Mouse (Mus musculus) G1E (cell line): ENCODE measurements around the gene Slc10a7. TPM values are rescaled to one million over a fixed set of nuclear protein-coding genes. Genes with fewer than 3 reads are reported as not detected.
A peak's percentile ranks its signal among the peaks of the same experiment; 100 is the strongest.
"Not testable (repeated sequence)": the region's sequence is repeated elsewhere in the genome, so short reads cannot be mapped to it uniquely, and the experiment has no call there.

Experiments
- ATAC-seq: 2 replicates; pipeline ENCODE4 v1.8.0; 2016; ENCODE audit warnings: mild to moderate bottlenecking; ENCODE audit not compliant: insufficient number of reproducible peaks, poor library complexity, low FRiP score, severe bottlenecking; ENCODE audit errors: extremely low read depth
- DNase-seq: peaks from one replicate; pipeline ENCODE4 v3.0.0; 2012; ENCODE audit warnings: low spot score
- H3K27me3 ChIP-seq: 2 replicates; pipeline ENCODE4 v1.6.1; 2012; ENCODE audit warnings: mild to moderate bottlenecking, low read length, inconsistent platforms; ENCODE audit not compliant: insufficient read depth
- H3K36me3 ChIP-seq: replicated peaks from 2 replicates; pipeline ENCODE3; 2012; ENCODE audit warnings: mild to moderate bottlenecking, inconsistent platforms
- H3K4me1 ChIP-seq: 2 replicates; pipeline ENCODE4 v1.6.1; 2012; ENCODE audit warnings: low read depth, low read length, inconsistent platforms, mixed read lengths; ENCODE audit not compliant: insufficient read depth
- H3K4me3 ChIP-seq: 2 replicates; pipeline ENCODE4 v1.5.1; 2012; ENCODE audit warnings: low read depth, mild to moderate bottlenecking, inconsistent platforms, low read length, moderate library complexity, mixed read lengths
- H3K9me3 ChIP-seq: replicated peaks from 2 replicates; pipeline ENCODE4 v1.6.1; 2012; ENCODE audit warnings: inconsistent platforms
- CTCF ChIP-seq: IDR thresholded peaks from 2 replicates; pipeline ENCODE4 v1.5.1; 2012; ENCODE audit warnings: low read depth, low read length, inconsistent platforms, mixed read lengths
- GATA1 ChIP-seq: IDR thresholded peaks from 2 replicates; pipeline ENCODE4 v1.6.1; 2012; ENCODE audit warnings: borderline replicate concordance, low read length, inconsistent platforms, mixed read lengths
- GATA2 ChIP-seq: IDR thresholded peaks from 2 replicates; pipeline ENCODE4 v1.6.1; 2012; ENCODE audit warnings: low read depth, low read length, inconsistent platforms, borderline replicate concordance
- POLR2AphosphoS5 ChIP-seq: IDR thresholded peaks from 2 replicates; pipeline ENCODE4 v1.6.1; 2012; ENCODE audit warnings: low read depth, low read length, inconsistent platforms; ENCODE audit not compliant: insufficient replicate concordance
- TAL1 ChIP-seq: conservative IDR thresholded peaks from 2 replicates; pipeline ENCODE4 v1.6.1; 2012; ENCODE audit warnings: low read depth, low read length, inconsistent platforms, mixed read lengths
- polyA plus RNA-seq: library from polyadenylated mRNA; stranded (reverse); fragments of >175 nt; gene quantifications from 2 replicates; pipeline ENCODE4 v1.2.3, GENCODE M21; 2012
- total RNA-seq, 2 experiments: library from RNA; stranded (forward) in 1 of 2; stranded (reverse) in 1 of 2; fragments of 200-1000 nt in 1 of 2; fragments of >200 nt in 1 of 2; fragmentation: Nextera tagmentation in 1 of 2; gene quantifications; 2 replicates each; pipeline ENCODE4 v1.2.3; 2014 to 2017

Slc10a7 gene
- total RNA-seq (2014; fragmentation: Nextera tagmentation) (39.1 and 39.6 TPM in 2 replicates), total RNA-seq (2017) (19.6 and 22.2 TPM in 2 replicates), polyA plus RNA-seq (5.5 and 9.0 TPM in 2 replicates)

GRCm38 (mm10) chr8:78509273-78510031 lies at the start of gene Slc10a7:
Gene Slc10a7 (plus strand): TSS chr8:78509346.
- Histone ChIP-seq H3K4me1 (peaks cover 25% of the 10 kb centered on the region), H3K9me3 (no peaks in the 10 kb centered on the region), H3K36me3 (peaks cover 33% of the 10 kb centered on the region), H3K4me3 (peak within 1 kb of the TSS; percentile 96), H3K27me3 (no peaks in the 10 kb centered on the region)
- peak; percentile 84 for ATAC-seq
- TF ChIP-seq CTCF (no peak), GATA2 (no peak), POLR2AphosphoS5 (no peak), TAL1 (no peak), GATA1 (no peak)
- DNase-seq: peak; percentile 83

- H3K4me3 ChIP-seq: no peak overlapping the region
- no peak for DNase-seq
- no peak for ATAC-seq
- H3K4me1 ChIP-seq: no peaks in the 10 kb centered on the region
- H3K36me3 ChIP-seq: no peaks in the 10 kb centered on the region
- TF ChIP-seq POLR2AphosphoS5 (no peak), GATA2 (no peak), TAL1 (no peak), CTCF (no peak), GATA1 (no peak)
- H3K9me3 ChIP-seq: no peaks in the 10 kb centered on the region
- peaks cover 4% of the 10 kb centered on the region for H3K27me3 ChIP-seq
Observed at GRCm38 (mm10) chr8:78463941-78464340, 45.2 kb upstream of the Slc10a7 start.

- no peak for ATAC-seq
- DNase-seq: no peak
- Histone ChIP-seq H3K4me3 (no peak overlapping the region), H3K36me3 (no peaks in the 10 kb centered on the region), H3K9me3 (no peaks in the 10 kb centered on the region), H3K4me1 (no peaks in the 10 kb centered on the region), H3K27me3 (no peaks in the 10 kb centered on the region; the same call in 1 of the 2 replicates)
- no peak for TF ChIP-seq POLR2AphosphoS5
- no peak for TF ChIP-seq GATA2
- no peak for TF ChIP-seq CTCF
- no peak for TF ChIP-seq TAL1
Observed at GRCm38 (mm10) chr8:78467889-78468288, 41.3 kb upstream of the Slc10a7 start.

GRCm38 (mm10) chr8:78477051-78477829 lies 31.9 kb upstream of the Slc10a7 start:
- TF ChIP-seq CTCF: no peak
- no peak for TF ChIP-seq TAL1
- no peak for TF ChIP-seq GATA1
- TF ChIP-seq POLR2AphosphoS5: no peak
- TF ChIP-seq GATA2: no peak
- no peaks in the 10 kb centered on the region for H3K9me3 ChIP-seq
- no peaks in the 10 kb centered on the region for H3K36me3 ChIP-seq
- DNase-seq (no peak), ATAC-seq (no peak)
- peaks cover 6% of the 10 kb centered on the region for H3K27me3 ChIP-seq
- no peak overlapping the region for H3K4me3 ChIP-seq
- H3K4me1 ChIP-seq: no peaks in the 10 kb centered on the region

GRCm38 (mm10) chr8:78489733-78490132 lies 19.4 kb upstream of the Slc10a7 start:
- TF ChIP-seq TAL1 (no peak), CTCF (no peak), GATA1 (no peak), GATA2 (no peak), POLR2AphosphoS5 (no peak)
- ATAC-seq: no peak
- H3K9me3 ChIP-seq: no peaks in the 10 kb centered on the region
- peaks cover 12% of the 10 kb centered on the region for H3K27me3 ChIP-seq
- no peaks in the 10 kb centered on the region for H3K4me1 ChIP-seq
- no peaks in the 10 kb centered on the region for H3K36me3 ChIP-seq
- no peak for DNase-seq
- no peak overlapping the region for H3K4me3 ChIP-seq

- Histone ChIP-seq H3K9me3 (no peaks in the 10 kb centered on the region), H3K27me3 (peaks cover 6% of the 10 kb centered on the region), H3K36me3 (no peaks in the 10 kb centered on the region), H3K4me3 (no peak overlapping the region), H3K4me1 (no peaks in the 10 kb centered on the region)
- DNase-seq (no peak), ATAC-seq (no peak)
- TF ChIP-seq GATA2: no peak
- TF ChIP-seq GATA1: no peak
- no peak for TF ChIP-seq CTCF
- TF ChIP-seq POLR2AphosphoS5: no peak
- TF ChIP-seq TAL1: no peak
Observed at GRCm38 (mm10) chr8:78493031-78493430, 16.1 kb upstream of the Slc10a7 start.

- H3K27me3 ChIP-seq, H3K36me3 ChIP-seq, H3K9me3 ChIP-seq, H3K4me3 ChIP-seq, ATAC-seq, DNase-seq, H3K4me1 ChIP-seq: not testable (repeated sequence)
Observed at GRCm38 (mm10) chr8:78496273-78496672, 12.9 kb upstream of the Slc10a7 start.
